Mouse (Mus musculus): ENCODE measurements around the gene Rasal2. TPM values are rescaled to one million over a fixed set of nuclear protein-coding genes. Genes with fewer than 3 reads are reported as not detected.

Rasal2 gene
- total RNA-seq, 4 experiments from 2014 or later, result 75.9 to 93.0 (median 84.7) TPM

- DNase-seq (ENCODE audit: low spot score in 2 of 2), result no peak
Observed at GRCm38 (mm10) chr1:157439973-157440641, 27.7 kb upstream of the Rasal2 start.

GRCm38 (mm10) chr1:157439101-157439500, 26.7 kb upstream of the Rasal2 start:
- no peak for DNase-seq (ENCODE audit: low spot score in 2 of 2)

- no peak for DNase-seq (ENCODE audit: low spot score in 2 of 2)
Observed at GRCm38 (mm10) chr1:157438290-157438689, 25.9 kb upstream of the Rasal2 start.

- DNase-seq (ENCODE audit: low spot score in 2 of 2), result no peak
Observed at GRCm38 (mm10) chr1:157435926-157436325, 23.5 kb upstream of the Rasal2 start.

GRCm38 (mm10) chr1:157434404-157434803, 22.0 kb upstream of the Rasal2 start:
- no peak for DNase-seq (ENCODE audit: low spot score in 2 of 2)

GRCm38 (mm10) chr1:157433316-157433715, 20.9 kb upstream of the Rasal2 start:
- no peak for DNase-seq (ENCODE audit: low spot score in 2 of 2)

- no peak for DNase-seq (ENCODE audit: low spot score in 2 of 2)
Observed at GRCm38 (mm10) chr1:157428366-157428765, 16.0 kb upstream of the Rasal2 start.

- peak; percentile 32 to 43 for DNase-seq (ENCODE audit: low spot score in 2 of 2)
Observed at GRCm38 (mm10) chr1:157427604-157428003, 15.2 kb upstream of the Rasal2 start.

GRCm38 (mm10) chr1:157426933-157427332, 14.5 kb upstream of the Rasal2 start:
- DNase-seq (ENCODE audit: low spot score in 2 of 2), result no peak

- no peak for DNase-seq (ENCODE audit: low spot score in 2 of 2)
Observed at GRCm38 (mm10) chr1:157425741-157426427, 13.5 kb upstream of the Rasal2 start.

GRCm38 (mm10) chr1:157417861-157418260, 5.5 kb upstream of the Rasal2 start:
- no peak for DNase-seq (ENCODE audit: low spot score in 2 of 2)

GRCm38 (mm10) chr1:157417414-157417813, 5.0 kb upstream of the Rasal2 start:
- DNase-seq (ENCODE audit: low spot score in 2 of 2), result no peak

GRCm38 (mm10) chr1:157416628-157417027, 4.2 kb upstream of the Rasal2 start:
- DNase-seq (ENCODE audit: low spot score in 2 of 2), result no peak

- DNase-seq (ENCODE audit: low spot score in 2 of 2), result no peak
Observed at GRCm38 (mm10) chr1:157415771-157416170, 3.4 kb upstream of the Rasal2 start.

GRCm38 (mm10) chr1:157411711-157412380, 549 bp downstream of the Rasal2 start:
- peak; percentile 40 to 53 for DNase-seq (ENCODE audit: low spot score in 2 of 2)

- no peak for DNase-seq (ENCODE audit: low spot score in 2 of 2)
Observed at GRCm38 (mm10) chr1:157411341-157411710, 1.1 kb downstream of the Rasal2 start.

- DNase-seq (ENCODE audit: low spot score in 2 of 2), result no peak
Observed at GRCm38 (mm10) chr1:157410937-157411336, 1.5 kb downstream of the Rasal2 start.

- DNase-seq (ENCODE audit: low spot score in 2 of 2), result no peak
Observed at GRCm38 (mm10) chr1:157409648-157410047, 2.7 kb downstream of the Rasal2 start.

GRCm38 (mm10) chr1:157388027-157388426, 24.4 kb downstream of the Rasal2 start:
- no peak for DNase-seq (ENCODE audit: low spot score in 2 of 2)

- DNase-seq (ENCODE audit: low spot score in 2 of 2), result no peak
Observed at GRCm38 (mm10) chr1:157380694-157381093, 31.7 kb downstream of the Rasal2 start.

- no peak for DNase-seq (ENCODE audit: low spot score in 2 of 2)
Observed at GRCm38 (mm10) chr1:157370397-157370796, 42.0 kb downstream of the Rasal2 start.

- no peak for DNase-seq (ENCODE audit: low spot score in 2 of 2)
Observed at GRCm38 (mm10) chr1:157368316-157368715, 44.1 kb downstream of the Rasal2 start.
